Mouse (Mus musculus) kidney, adult 2 months (tissue): ENCODE measurements around the gene Triml1. TPM values are rescaled to one million over a fixed set of nuclear protein-coding genes. Genes with fewer than 3 reads are reported as not detected.

Experiments used
- DNase-seq: peaks from one replicate; pipeline ENCODE4 v3.0.0; 2021
- H3K27ac ChIP-seq: fragments of 200-500 bp; 2 replicates; pipeline ENCODE4 v1.5.1; 2012; ENCODE audit warnings: low read depth, low read length, control low read depth, inconsistent platforms; ENCODE audit not compliant: insufficient read depth
- H3K27me3 ChIP-seq: fragments of 200-500 bp; replicated peaks from 2 replicates; pipeline ENCODE4 v1.6.1; 2012; ENCODE audit warnings: mild to moderate bottlenecking, moderate library complexity, low read length, inconsistent platforms; ENCODE audit not compliant: control insufficient read depth, insufficient read depth
- H3K36me3 ChIP-seq: fragments of 200-500 bp; 2 replicates; pipeline ENCODE4 v1.6.1; 2012; ENCODE audit warnings: mild to moderate bottlenecking, moderate library complexity, low read length, inconsistent platforms; ENCODE audit not compliant: control insufficient read depth, insufficient read depth
- H3K4me1 ChIP-seq: fragments of 200-500 bp; 2 replicates; pipeline ENCODE4 v1.6.1; 2011; ENCODE audit warnings: low read length; ENCODE audit not compliant: control insufficient read depth, insufficient read depth
- H3K4me3 ChIP-seq: fragments of 200-500 bp; 2 replicates; pipeline ENCODE4 v1.5.1; 2011; ENCODE audit warnings: mild to moderate bottlenecking, low read depth, low read length, control low read depth; ENCODE audit not compliant: insufficient read depth
- CTCF ChIP-seq: fragments of 200-500 bp; conservative IDR thresholded peaks from 2 replicates; pipeline ENCODE4 v1.5.1; 2011; ENCODE audit warnings: low read depth, mild to moderate bottlenecking, control low read depth, low read length, moderate library complexity, mixed read lengths; ENCODE audit not compliant: insufficient read depth, insufficient read length
- POLR2A ChIP-seq: fragments of 200-500 bp; IDR thresholded peaks from one replicate; pipeline ENCODE4 v1.6.1; 2011; ENCODE audit warnings: low read depth, low read length, control low read depth
- WGBS: fragments of 180-500 bp; shearing (Covaris S2); methylation state at CpG from one replicate; pipeline ENCODE4 v1.1.7; 2018; 5-methylcytosine and 5-hydroxymethylcytosine counted together
- polyA plus RNA-seq: library from polyadenylated mRNA; depleted of rRNA; stranded (reverse); fragments of >200 nt; gene quantifications from 2 replicates; pipeline ENCODE4 v1.2.3, GENCODE M21; 2012; rRNA removed

Triml1 gene
- polyA plus RNA-seq, 1 experiment, result not detected

DNA sequence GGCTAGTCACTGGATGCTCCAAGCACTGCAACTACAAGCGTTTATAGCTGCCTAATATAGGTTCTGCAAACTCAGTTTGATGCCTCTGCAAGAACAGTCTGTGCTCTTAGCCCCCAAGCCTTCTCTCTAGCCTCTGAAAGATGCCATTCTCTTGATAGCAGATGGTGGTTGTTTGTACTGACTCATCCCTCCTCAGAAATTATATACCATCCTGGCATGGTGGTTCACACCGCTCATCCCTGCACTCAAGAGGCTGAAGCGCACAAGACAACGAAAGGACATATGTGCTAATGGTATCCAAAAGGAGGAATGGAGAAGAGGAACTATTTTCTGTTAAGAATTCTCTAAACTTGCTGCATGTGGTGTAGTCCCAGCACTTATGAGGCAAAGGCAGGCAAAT lies 26.8 kb upstream of the Triml1 start:
- Histone ChIP-seq H3K36me3 (no peaks in the 10 kb centered on the region), H3K4me3 (no peak overlapping the region), H3K27ac (no peak overlapping the region), H3K4me1 (no peaks in the 10 kb centered on the region), H3K27me3 (no peaks in the 10 kb centered on the region)
- no peak for TF ChIP-seq POLR2A
- TF ChIP-seq CTCF, result no peak
- 86% methylated on average over 4 of the region's 4 CpGs for WGBS
- DNase-seq, result no peak

DNA sequence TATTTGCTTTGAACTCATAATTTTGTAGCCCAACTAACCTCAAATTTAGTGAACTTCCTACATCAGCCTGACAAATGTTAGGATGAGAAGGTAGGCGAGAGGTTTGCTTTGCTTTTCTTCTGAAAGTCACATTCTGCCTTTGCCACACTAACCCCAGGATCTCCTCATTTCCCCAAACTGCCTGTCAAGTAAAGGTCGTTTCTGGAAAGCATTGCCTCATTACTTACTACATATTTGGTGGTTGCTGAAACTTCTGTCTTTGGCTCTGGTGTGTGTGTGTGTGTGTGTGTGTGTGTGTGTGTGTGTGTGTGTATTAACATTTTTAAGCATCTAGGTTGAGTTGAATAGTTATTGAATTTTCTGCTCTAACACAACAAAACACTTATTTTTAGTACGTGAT lies 23.2 kb upstream of the Triml1 start:
- H3K27me3 ChIP-seq, result no peaks in the 10 kb centered on the region
- H3K27ac ChIP-seq, result no peak overlapping the region
- no peak for DNase-seq
- TF ChIP-seq CTCF (no peak), POLR2A (no peak)
- no peaks in the 10 kb centered on the region for H3K4me1 ChIP-seq
- 71% methylated on average over 3 of the region's 3 CpGs for WGBS
- H3K4me3 ChIP-seq, result no peak overlapping the region
- H3K36me3 ChIP-seq, result no peaks in the 10 kb centered on the region

DNA sequence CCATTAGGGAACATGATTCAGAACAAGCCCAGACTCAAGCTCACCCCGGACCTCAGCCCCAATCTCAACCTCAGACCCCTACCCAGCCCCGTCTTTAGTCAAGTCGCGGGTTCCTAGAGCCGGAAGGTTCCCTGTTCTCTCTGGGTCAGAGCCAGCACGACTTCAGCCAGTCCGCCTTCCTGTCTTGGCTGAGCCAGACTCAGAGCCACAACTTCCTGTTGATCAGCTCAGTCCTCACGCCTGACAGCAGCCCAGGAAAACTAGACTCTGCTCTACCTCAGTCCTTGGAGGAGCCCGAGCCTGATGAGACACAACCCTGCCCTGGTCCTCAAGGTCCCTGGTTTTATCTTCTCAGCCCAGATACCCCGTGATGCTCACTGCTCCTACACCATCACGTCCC lies 22.0 kb upstream of the Triml1 start:
- Histone ChIP-seq H3K36me3 (no peaks in the 10 kb centered on the region), H3K27ac (no peak overlapping the region), H3K27me3 (no peaks in the 10 kb centered on the region), H3K4me1 (no peaks in the 10 kb centered on the region), H3K4me3 (no peak overlapping the region)
- WGBS, result 78% methylated on average over 11 of the region's 11 CpGs
- no peak for TF ChIP-seq CTCF
- TF ChIP-seq POLR2A, result no peak
- DNase-seq, result no peak

DNA sequence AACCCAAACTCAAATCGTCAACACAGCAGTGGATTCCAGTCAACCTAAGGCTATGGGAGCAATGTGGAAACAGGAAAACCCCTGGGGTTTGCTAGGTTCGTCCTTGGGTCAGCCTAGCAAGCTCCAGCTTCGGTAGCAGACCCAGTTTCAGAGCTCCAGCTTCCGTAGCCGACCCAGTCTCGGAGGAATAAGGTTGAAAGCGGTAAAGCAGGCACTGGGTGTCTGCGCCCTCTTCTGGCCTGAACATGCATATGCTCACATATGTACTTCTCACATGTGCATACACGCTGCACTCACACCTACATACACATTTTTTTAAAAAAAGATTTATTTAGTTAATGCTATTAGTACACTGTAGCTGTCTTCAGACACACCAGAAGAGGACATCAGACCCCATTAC lies 8.0 kb upstream of the Triml1 start:
- Histone ChIP-seq H3K36me3 (no peaks in the 10 kb centered on the region), H3K27ac (no peak overlapping the region), H3K4me1 (no peaks in the 10 kb centered on the region), H3K4me3 (no peak overlapping the region), H3K27me3 (no peaks in the 10 kb centered on the region)
- DNase-seq, result no peak
- no peak for TF ChIP-seq CTCF
- 94% methylated on average over 9 of the region's 9 CpGs for WGBS

DNA sequence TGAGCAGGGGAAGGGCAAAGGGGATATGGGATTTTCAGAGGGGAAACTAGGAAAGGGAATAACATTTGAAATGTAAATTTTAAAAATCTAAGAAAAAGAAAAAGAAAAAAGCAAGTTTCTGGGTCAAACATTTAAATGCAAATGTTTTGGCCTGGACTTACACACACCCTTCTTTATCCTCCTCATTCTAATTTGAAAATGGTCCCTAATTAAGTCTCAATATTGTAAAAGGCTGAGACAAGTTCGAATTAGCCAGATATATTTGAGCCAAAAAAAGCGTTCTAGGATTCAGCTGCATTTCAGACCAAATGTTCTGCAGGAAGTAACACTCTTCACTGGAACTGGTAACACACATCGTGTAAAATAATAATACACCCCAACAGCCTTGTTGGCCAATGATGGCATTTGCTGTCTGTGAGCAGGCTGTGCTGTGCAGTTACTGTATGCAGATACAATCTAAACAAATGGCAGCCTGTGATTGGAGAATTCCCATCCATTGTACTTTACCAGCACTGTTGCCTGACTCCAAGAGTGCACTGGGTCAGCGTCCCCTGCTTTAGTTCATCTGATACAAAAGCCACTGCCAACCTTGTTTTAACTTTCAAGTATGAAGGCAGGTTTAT lies 30.0 kb downstream of the Triml1 start:
- Histone ChIP-seq H3K36me3 (no peaks in the 10 kb centered on the region), H3K27me3 (no peaks in the 10 kb centered on the region), H3K27ac (no peak overlapping the region), H3K4me3 (no peak overlapping the region), H3K4me1 (no peaks in the 10 kb centered on the region)
- WGBS, result 81% methylated on average over 4 of the region's 4 CpGs
- TF ChIP-seq CTCF, result no peak
- TF ChIP-seq POLR2A, result no peak
- no peak for DNase-seq

Other genes starting within 250 kb of the Triml1 start
- not detected in 2 replicates for gene Triml2, start 39.1 kb upstream of the Triml1 start, polyA plus RNA-seq
- not detected in 2 replicates for gene Zfp42, start 165.5 kb upstream of the Triml1 start, polyA plus RNA-seq